In genomic region chr14:31650347-31650746, GRCm38 (mm10) we compare ENCODE assay signal across 19 mouse cellular contexts. TPM values are rescaled to one million over a fixed set of nuclear protein-coding genes. Genes with fewer than 3 reads are reported as not detected.
DNase-seq lines count a peak whose midpoint lies in the region; ATAC-seq and TF ChIP-seq lines count a peak whose summit lies in the region.
"Had no signal": no experiment of that assay in that cellular context is flagged by ENCODE, and none has a peak within 500 bp of the region (broad histone marks: within the 10 kb centered on the region; RNA-seq: fewer than 3 reads in every experiment).

No protein-coding gene starts in this region.

- H3K9me3 ChIP-seq in forebrain, postnatal 0 days (ENCODE audit: low read length) = no peaks in the 10 kb centered on the region
- H3K9me3 ChIP-seq in forebrain, embryonic 11.5 days (ENCODE audit: control insufficient read depth, low read length) = no peaks in the 10 kb centered on the region
- H3K9me3 ChIP-seq: forebrain, embryonic 12.5 days; intestine, embryonic 15.5 days had no signal

- no peak overlapping the region for H3K9ac ChIP-seq in forebrain, postnatal 0 days
- H3K9ac ChIP-seq in forebrain, embryonic 11.5 days (ENCODE audit: low read length) = no peak overlapping the region
- H3K9ac ChIP-seq: forebrain, embryonic 12.5 days; intestine, embryonic 15.5 days had no signal

- TF ChIP-seq CTCF in forebrain, postnatal 0 days (IDR thresholded peaks at IDR 0.05; ENCODE audit: low read depth) = peak; percentile 47
- TF ChIP-seq CTCF in layer of hippocampus, adult 2 months (conservative IDR thresholded peaks at IDR 0.05) = peak; percentile 60
- TF ChIP-seq CTCF in Patski (IDR thresholded peaks at IDR 0.05) = peak; percentile 66

- in situ Hi-C loops in Patski (cut with MboI; ENCODE audit: low pct_unique_long_range_greater_than_20kb) = no loop called here

- H3K4me2 ChIP-seq in forebrain, postnatal 0 days (ENCODE audit: low read depth) = no peak overlapping the region
- no peak overlapping the region for H3K4me2 ChIP-seq in forebrain, embryonic 11.5 days (ENCODE audit: low read depth, low read length, severe bottlenecking)
- H3K4me2 ChIP-seq: forebrain, embryonic 12.5 days; intestine, embryonic 15.5 days had no signal

- H3K4me1 ChIP-seq in forebrain, postnatal 0 days (ENCODE audit: insufficient read depth) = no peaks in the 10 kb centered on the region
- H3K4me1 ChIP-seq in forebrain, embryonic 11.5 days (replicated peaks; ENCODE audit: control insufficient read depth, insufficient read depth, low read length) = no peaks in the 10 kb centered on the region
- H3K4me1 ChIP-seq: forebrain, embryonic 12.5 days had no signal

- CTCF ChIA-PET in Patski (lab: Charles Lee) = interaction anchor here (1.5 kb wide), 1 partner anchor 22 kb away, joined by 3 read pairs; no protein-coding TSS in a partner anchor

- H3K36me3 ChIP-seq in forebrain, postnatal 0 days (ENCODE audit: insufficient read depth) = no peaks in the 10 kb centered on the region
- no peaks in the 10 kb centered on the region for H3K36me3 ChIP-seq in forebrain, embryonic 11.5 days (ENCODE audit: control insufficient read depth, insufficient read depth, low read length)
- H3K36me3 ChIP-seq: forebrain, embryonic 12.5 days; hindbrain, embryonic 10.5 days; intestine, embryonic 15.5 days had no signal

- H3K27me3 ChIP-seq in forebrain, postnatal 0 days (ENCODE audit: insufficient read depth, low read length) = no peaks in the 10 kb centered on the region
- no peaks in the 10 kb centered on the region for H3K27me3 ChIP-seq in forebrain, embryonic 11.5 days (ENCODE audit: control insufficient read depth, insufficient read depth, low read length)
- H3K27me3 ChIP-seq in Patski = no peaks in the 10 kb centered on the region
- H3K27me3 ChIP-seq: forebrain, embryonic 12.5 days; intestine, embryonic 15.5 days; megakaryocyte, embryonic 14.5 days had no signal

- no peak overlapping the region for H3K27ac ChIP-seq in forebrain, postnatal 0 days (ENCODE audit: low read depth, low read length)
- H3K27ac ChIP-seq in forebrain, embryonic 11.5 days (ENCODE audit: low read depth, low read length) = no peak overlapping the region
- H3K27ac ChIP-seq in layer of hippocampus, adult 2 months = no peak overlapping the region
- H3K27ac ChIP-seq: forebrain, embryonic 12.5 days; hindbrain, embryonic 10.5 days; intestine, embryonic 15.5 days had no signal

- WGBS in forebrain, postnatal 0 days = 97% methylated on average over 3 of the region's 3 CpGs
- WGBS in forebrain, embryonic 11.5 days = 99% methylated on average over 3 of the region's 3 CpGs

- H3K4me3 ChIP-seq in forebrain, postnatal 0 days (ENCODE audit: low read depth, low read length) = no peak overlapping the region
- no peak overlapping the region for H3K4me3 ChIP-seq in forebrain, embryonic 11.5 days (ENCODE audit: low read depth, low read length)
- H3K4me3 ChIP-seq in layer of hippocampus, adult 2 months = no peak overlapping the region
- H3K4me3 ChIP-seq: forebrain, embryonic 12.5 days; hindbrain, embryonic 10.5 days; intestine, embryonic 15.5 days; megakaryocyte, embryonic 14.5 days had no signal

- ATAC-seq in forebrain, postnatal 0 days = no peak
- ATAC-seq in forebrain, embryonic 11.5 days (replicated peaks; ENCODE audit: low FRiP score) = no peak
- no peak for ATAC-seq in Patski
- ATAC-seq: intestine, embryonic 15.5 days had no signal

- POLR2A ChIA-PET in Patski (lab: Charles Lee) = no interaction called here

- no peak for DNase-seq in forebrain, postnatal 0 days
- no peak for DNase-seq in forebrain, embryonic 11.5 days (ENCODE audit: low spot score)
- no peak for DNase-seq in layer of hippocampus, adult 2 months (ENCODE audit: low spot score in 2 of 2)
- no peak for DNase-seq in layer of hippocampus, adult 18-20 months (ENCODE audit: low spot score in 2 of 2)
- DNase-seq in 416B (ENCODE audit: low read depth) (peak; percentile 28), Patski (ENCODE audit: low read depth, low spot score) (no peak)
- DNase-seq in cerebellum, adult 18-20 months = no peak
- no peak for DNase-seq in testis, postnatal 10 days (ENCODE audit: low spot score)
- DNase-seq: adrenal gland, postnatal 10 days; right cerebral cortex, adult 18-20 months; thymus, adult 2 months had no signal

RNA-seq across cellular contexts. Expression of gene Hacl1, which starts 9.3 kb away (rescaled TPM):
- total RNA-seq in forebrain, postnatal 0 days (2014; rRNA removed) = 6.4 and 7.7 TPM in 2 replicates
- 6.5 and 7.5 TPM in 2 replicates for polyA plus RNA-seq in forebrain, postnatal 0 days (2015; fragmentation: Nextera tagmentation; extraction: Ambion mirVana)
- 6.9 and 9.4 TPM in 2 replicates for polyA plus RNA-seq in forebrain, embryonic 11.5 days (2014; fragmentation: Nextera tagmentation; extraction: Ambion mirVana)
- total RNA-seq in layer of hippocampus, adult 2 months (2021) = 1 to 10 TPM; 7.0 to 9.4 TPM
- total RNA-seq in layer of hippocampus, adult 18-20 months (2021) = 1 to 10 TPM; 5.8 to 9.2 TPM
- polyA plus RNA-seq in Patski (2021) = 27.5 TPM

RNA-seq across cellular contexts. Expression of gene Btd, which starts 9.5 kb away (rescaled TPM):
- 21.2 and 22.7 TPM in 2 replicates for total RNA-seq in forebrain, postnatal 0 days (2014; rRNA removed)
- polyA plus RNA-seq in forebrain, postnatal 0 days (2015; fragmentation: Nextera tagmentation; extraction: Ambion mirVana) = 16.4 and 19.5 TPM in 2 replicates
- polyA plus RNA-seq in forebrain, embryonic 11.5 days (2014; fragmentation: Nextera tagmentation; extraction: Ambion mirVana) = 13.4 and 13.5 TPM in 2 replicates
- 1 to 10 TPM; 9.6 TPM for total RNA-seq in layer of hippocampus, adult 2 months (2021)
- 10 to 100 TPM; 10.3 TPM for total RNA-seq in layer of hippocampus, adult 18-20 months (2021)
- polyA plus RNA-seq in Patski (2021) = 42.7 TPM

RNA-seq across cellular contexts. Expression of gene Gm49387, which starts 9.7 kb away (rescaled TPM):
- total RNA-seq in forebrain, postnatal 0 days (2014; rRNA removed) = not detected in 2 replicates
- 0.21 and 1.6 TPM in 2 replicates for polyA plus RNA-seq in forebrain, postnatal 0 days (2015; fragmentation: Nextera tagmentation; extraction: Ambion mirVana)
- not detected in 2 replicates for polyA plus RNA-seq in forebrain, embryonic 11.5 days (2014; fragmentation: Nextera tagmentation; extraction: Ambion mirVana)
- under 1 TPM in 1 of 2 experiments, not detected in 1; 0.95 TPM for total RNA-seq in layer of hippocampus, adult 2 months (2021)
- not detected for total RNA-seq in layer of hippocampus, adult 18-20 months (2021)
- 5.8 TPM for polyA plus RNA-seq in Patski (2021)
- total RNA-seq: layer of hippocampus, adult 8-10 months; left cerebral cortex, postnatal 14 days; neutrophil, adult 5-6 weeks had no signal
- polyA plus RNA-seq: cortical plate, adult 2 months; thymus, adult 2 months had no signal

RNA-seq across cellular contexts. Expression of gene Colq, which starts 59.2 kb away (rescaled TPM):
- 0.43 TPM in 1 of 2 replicates, not detected in the other for total RNA-seq in forebrain, postnatal 0 days (2014; rRNA removed)
- polyA plus RNA-seq in forebrain, postnatal 0 days (2015; fragmentation: Nextera tagmentation; extraction: Ambion mirVana) = 0.13 TPM in 1 of 2 replicates, not detected in the other
- polyA plus RNA-seq in forebrain, embryonic 11.5 days (2014; fragmentation: Nextera tagmentation; extraction: Ambion mirVana) = 0.09 TPM in 1 of 2 replicates, not detected in the other
- under 1 TPM in 1 of 2 experiments, not detected in 1; 0.41 TPM for total RNA-seq in layer of hippocampus, adult 2 months (2021)
- total RNA-seq in layer of hippocampus, adult 18-20 months (2021) = under 1 TPM; 0.18 to 0.47 TPM
- not detected for polyA plus RNA-seq in Patski (2021)
